Mouse (Mus musculus): ENCODE data around the gene Tmem255b.

Gene Tmem255b

GRCm38 (mm10) chr8:13434889-13435288 is at the start of gene Tmem255b:
TSS of gene Tmem255b (plus strand) at chr8:13435189.
- DNase-seq = no peak

GRCm38 (mm10) chr8:13386366-13386765 is 48.6 kb upstream of the Tmem255b start:
- no peak for DNase-seq

- no peak for DNase-seq
Measured at GRCm38 (mm10) chr8:13387728-13388127, 47.3 kb upstream of the Tmem255b start.

- no peak for DNase-seq
Measured at GRCm38 (mm10) chr8:13388744-13389143, 46.2 kb upstream of the Tmem255b start.

- DNase-seq = no peak
Measured at GRCm38 (mm10) chr8:13393869-13394268, 41.1 kb upstream of the Tmem255b start.

GRCm38 (mm10) chr8:13396725-13397124 is 38.3 kb upstream of the Tmem255b start, which contains the start of gene Atp4b:
TSS of gene Atp4b (minus strand) at chr8:13396825.
- no peak for DNase-seq

- no peak for DNase-seq
Measured at GRCm38 (mm10) chr8:13403517-13403916, 31.5 kb upstream of the Tmem255b start.

- DNase-seq = no peak
Measured at GRCm38 (mm10) chr8:13404666-13405131, 30.3 kb upstream of the Tmem255b start, which contains the start of gene Grk1. TSS of gene Grk1 (plus strand) at chr8:13405081.

- no peak for DNase-seq
Measured at GRCm38 (mm10) chr8:13406011-13406410, 29.0 kb upstream of the Tmem255b start.

- DNase-seq = peak; percentile 73
Measured at GRCm38 (mm10) chr8:13411597-13411996, 23.4 kb upstream of the Tmem255b start.

GRCm38 (mm10) chr8:13412891-13413558 is 22.0 kb upstream of the Tmem255b start:
- DNase-seq = peak; percentile 51

- peak; percentile 6 for DNase-seq
Measured at GRCm38 (mm10) chr8:13413823-13414390, 21.1 kb upstream of the Tmem255b start.

GRCm38 (mm10) chr8:13415879-13416278 is 19.1 kb upstream of the Tmem255b start:
- DNase-seq = no peak

- no peak for DNase-seq
Measured at GRCm38 (mm10) chr8:13419111-13419639, 15.8 kb upstream of the Tmem255b start.

GRCm38 (mm10) chr8:13420970-13421369 is 14.0 kb upstream of the Tmem255b start:
- DNase-seq = peak; percentile 65

- DNase-seq = peak; percentile 7
Measured at GRCm38 (mm10) chr8:13427351-13427750, 7.6 kb upstream of the Tmem255b start.

GRCm38 (mm10) chr8:13428156-13428555 is 6.8 kb upstream of the Tmem255b start:
- DNase-seq = no peak

- DNase-seq = no peak
Measured at GRCm38 (mm10) chr8:13430412-13430811, 4.6 kb upstream of the Tmem255b start.

GRCm38 (mm10) chr8:13430866-13431265 is 4.1 kb upstream of the Tmem255b start:
- no peak for DNase-seq

- no peak for DNase-seq
Measured at GRCm38 (mm10) chr8:13433130-13433529, 1.9 kb upstream of the Tmem255b start.

- DNase-seq = no peak
Measured at GRCm38 (mm10) chr8:13436052-13436451, 1.1 kb downstream of the Tmem255b start.

GRCm38 (mm10) chr8:13437531-13437930 is 2.5 kb downstream of the Tmem255b start:
- no peak for DNase-seq

GRCm38 (mm10) chr8:13442152-13442551 is 7.2 kb downstream of the Tmem255b start:
- no peak for DNase-seq

GRCm38 (mm10) chr8:13446456-13446855 is 11.5 kb downstream of the Tmem255b start:
- DNase-seq = no peak

Data from lung, postnatal 36 days (tissue).